Mouse (Mus musculus): ENCODE measurements around the gene Gm17067.
"Not testable (repeated sequence)": the region's sequence is repeated elsewhere in the genome, so short reads cannot be mapped to it uniquely, and the experiment has no call there.

The Gm17067 gene

GRCm38 (mm10) chr7:42726917-42727316, at the start of gene Gm17067:
Gene Gm17067, minus strand, starts transcription at chr7:42727017.
- CTCF ChIA-PET, result not testable (repeated sequence)

GRCm38 (mm10) chr7:42749836-42750235, 23.0 kb upstream of the Gm17067 start:
- CTCF ChIA-PET, result no interaction called here

DNA sequence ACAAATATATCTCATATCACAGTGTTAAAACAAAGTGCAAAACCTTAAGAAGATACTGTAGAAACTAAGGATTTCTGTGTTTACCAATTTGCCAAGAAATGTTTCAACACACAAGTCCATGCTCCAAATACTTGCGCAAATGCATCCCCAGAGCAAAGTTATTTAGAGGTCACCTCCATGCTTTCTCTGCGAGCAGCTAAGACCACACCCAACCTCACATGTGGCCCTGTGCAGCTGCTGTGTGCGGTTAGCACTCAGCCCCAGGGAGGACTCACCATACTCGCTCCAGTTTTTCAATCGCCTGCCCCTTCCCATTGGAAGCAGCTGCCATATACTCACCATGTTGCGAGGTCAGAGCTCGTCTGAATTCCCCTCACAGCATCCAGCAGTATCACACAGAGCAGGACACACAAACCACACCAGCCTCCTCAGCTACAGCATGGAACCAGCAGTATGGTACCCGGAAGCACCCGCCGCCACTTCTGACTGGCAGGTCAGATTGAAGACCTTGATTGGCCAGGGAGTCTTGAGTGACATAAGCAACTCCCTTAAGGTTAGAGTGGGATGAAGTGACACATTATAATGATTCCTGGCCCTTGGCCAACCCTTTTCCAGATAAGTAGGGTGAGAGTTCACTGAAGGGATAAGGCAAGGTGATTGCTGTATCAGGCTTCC, 11.9 kb upstream of the Gm17067 start:
- CTCF ChIA-PET, result no interaction called here

- CTCF ChIA-PET, result not testable (repeated sequence)
Measured at GRCm38 (mm10) chr7:42693251-42693650, 33.6 kb downstream of the Gm17067 start.

DNA sequence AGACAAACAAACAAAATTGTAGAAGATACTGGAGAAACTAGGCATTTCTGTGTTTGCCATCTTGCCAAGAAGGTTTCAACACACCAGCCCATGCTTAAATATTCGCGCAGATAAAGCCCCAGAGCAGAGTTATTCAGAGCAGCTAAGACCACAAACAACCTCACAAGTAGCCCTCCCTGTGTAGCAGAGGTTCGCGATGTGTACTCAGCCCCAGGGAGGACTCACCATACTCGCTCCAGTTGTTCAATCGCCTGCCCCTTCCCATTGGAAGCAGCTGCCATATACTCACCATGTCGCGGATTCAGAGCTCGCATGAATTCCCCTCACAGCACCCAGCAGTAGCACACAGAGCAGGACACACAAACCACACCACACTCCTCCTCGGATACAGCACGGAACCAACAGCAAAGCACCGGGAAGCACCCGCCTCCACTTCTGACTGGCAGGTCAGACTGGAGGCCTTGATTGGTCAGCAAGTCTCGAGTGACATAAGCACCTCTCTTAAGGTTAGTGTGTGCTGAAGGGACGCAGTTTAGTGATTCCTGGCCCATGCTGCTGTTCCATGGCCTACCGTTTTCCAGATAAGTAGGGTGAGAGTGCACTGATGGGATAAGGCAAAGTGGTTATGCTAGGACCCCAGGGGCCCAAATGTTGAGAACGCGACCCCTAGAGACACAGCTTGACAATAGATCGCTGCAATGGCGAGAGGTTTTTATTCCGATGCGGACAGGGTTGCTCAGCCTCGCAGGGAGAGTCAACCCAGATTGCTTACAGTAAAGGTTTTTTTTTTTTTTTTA, 34.3 kb downstream of the Gm17067 start, which contains the start of gene Zfp975:
Zfp975 (minus strand) TSS at position 381 of the 797 bp plus-strand sequence.
- CTCF ChIA-PET, result not testable (repeated sequence)

- CTCF ChIA-PET, result not testable (repeated sequence)
Measured at GRCm38 (mm10) chr7:42680081-42680480, 46.7 kb downstream of the Gm17067 start.

DNA sequence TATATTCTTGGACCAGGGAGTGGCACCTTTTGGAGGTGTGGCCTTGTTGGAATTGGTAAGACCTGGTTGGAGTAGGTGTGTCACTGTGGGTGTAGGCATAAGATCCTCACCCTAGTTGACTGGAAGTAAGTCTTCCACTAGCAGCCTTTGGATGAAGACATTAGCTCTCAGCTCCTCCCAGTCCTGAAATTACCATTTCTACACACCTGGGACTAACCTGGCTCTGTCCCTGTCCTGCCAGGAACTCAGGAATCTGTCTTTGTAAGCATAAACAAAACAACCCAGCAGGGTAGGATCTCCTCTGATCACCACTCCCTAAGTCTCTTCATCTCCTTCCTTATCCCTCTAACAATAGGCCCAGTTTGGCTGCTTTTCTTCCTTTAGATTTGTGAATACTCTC, 47.2 kb downstream of the Gm17067 start:
- CTCF ChIA-PET, result not testable (repeated sequence)

DNA sequence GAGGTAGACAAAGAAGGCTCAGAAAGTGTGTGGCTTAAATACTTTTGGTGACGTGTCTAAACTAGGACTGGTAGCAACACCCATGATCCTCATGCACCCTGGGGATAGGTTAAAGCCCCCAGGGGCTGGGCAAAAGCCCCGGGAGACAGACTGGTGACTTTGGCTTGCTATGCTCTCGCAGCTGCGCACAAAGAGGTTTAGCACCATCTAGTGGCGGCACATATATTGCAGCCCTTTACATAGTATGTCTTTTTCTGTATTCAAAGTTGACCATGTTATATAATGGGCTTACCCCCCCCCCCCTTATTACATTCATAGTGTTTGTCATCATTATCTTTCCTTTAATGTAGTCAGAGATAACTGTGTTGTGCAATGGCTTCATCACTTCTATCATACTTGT, 66.7 kb downstream of the Gm17067 start:
- CTCF ChIA-PET, result not testable (repeated sequence)
